Mouse (Mus musculus): ENCODE results near the gene Alkbh2. TPM values are rescaled to one million over a fixed set of nuclear protein-coding genes. Genes with fewer than 3 reads are reported as not detected.
A peak's percentile ranks its signal among the peaks of the same experiment; 100 is the strongest.

Gene Alkbh2
- polyA plus RNA-seq, 1 experiment from 2014 or later: 13.4 TPM

DNA sequence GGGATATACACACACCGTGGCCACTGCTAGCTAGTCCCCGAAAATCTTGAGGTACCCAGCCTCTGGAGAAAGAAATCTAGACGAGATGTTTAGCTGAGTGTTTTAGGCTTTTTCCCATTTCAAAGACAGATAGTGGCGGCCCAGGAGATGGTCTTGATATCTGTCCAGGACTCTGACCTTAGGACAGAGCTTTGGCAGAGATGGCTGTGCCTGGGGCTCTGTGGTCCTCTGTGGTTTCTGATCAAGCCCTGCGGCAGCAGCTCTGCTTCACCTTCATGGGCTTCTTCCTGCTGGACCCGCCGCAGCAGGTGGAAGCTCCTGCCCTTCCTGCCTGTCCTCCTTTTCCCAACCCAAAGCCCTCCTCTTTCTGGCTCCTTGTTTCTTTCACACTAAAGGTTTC lies 42.3 kb upstream of the Alkbh2 start:
- H3K4me2 ChIP-seq: no peak overlapping the region
- H3K4me3 ChIP-seq (ENCODE audit: low read depth, low read length): no peak overlapping the region
- DNase-seq (ENCODE audit: low spot score): no peak
- H3K27me3 ChIP-seq (replicated peaks; ENCODE audit: control insufficient read depth, insufficient read depth, low read length): no peaks in the 10 kb centered on the region
- no peak for ATAC-seq (replicated peaks; ENCODE audit: low FRiP score)
- peaks cover 11% of the 10 kb centered on the region; the same call in 1 of the 2 replicates for H3K4me1 ChIP-seq (replicated peaks; ENCODE audit: control insufficient read depth, insufficient read depth, low read length)
- WGBS: 77% methylated on average over 7 of the region's 7 CpGs
- no peaks in the 10 kb centered on the region for H3K36me3 ChIP-seq (ENCODE audit: control insufficient read depth, insufficient read depth, low read length)
- H3K27ac ChIP-seq (ENCODE audit: low read depth, low read length): no peak overlapping the region
- H3K9ac ChIP-seq (ENCODE audit: low read depth, low read length): no peak overlapping the region
- no peaks in the 10 kb centered on the region for H3K9me3 ChIP-seq (ENCODE audit: control insufficient read depth, low read length)

DNA sequence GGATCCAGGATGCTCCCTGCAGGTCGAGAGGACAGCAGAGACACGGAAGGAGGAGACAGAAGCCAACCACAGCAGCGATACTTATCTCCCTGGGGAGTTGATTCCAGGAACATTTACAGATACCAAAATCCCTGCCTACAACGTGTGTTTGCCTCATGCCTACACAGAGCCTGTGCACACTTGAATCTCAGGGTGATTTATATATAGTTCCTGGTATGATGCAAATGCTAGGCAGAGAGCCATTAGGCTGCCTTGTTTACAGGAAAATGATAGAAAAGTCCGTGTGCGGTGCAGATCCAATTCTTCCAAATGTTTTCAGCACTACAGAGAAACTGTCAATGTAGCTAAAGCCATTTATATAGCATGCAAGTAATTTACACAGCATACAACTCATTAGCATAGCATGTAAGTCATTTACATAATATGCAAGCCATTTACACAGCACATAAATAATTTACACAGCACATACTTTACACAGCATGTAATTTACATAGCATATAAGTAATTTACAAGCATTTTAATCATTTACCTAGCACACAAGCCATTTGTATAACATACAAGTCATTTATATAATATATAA lies 35.2 kb upstream of the Alkbh2 start:
- Histone ChIP-seq H3K9ac (ENCODE audit: low read depth, low read length) (no peak overlapping the region), H3K4me1 (replicated peaks; ENCODE audit: control insufficient read depth, insufficient read depth, low read length) (no peaks in the 10 kb centered on the region), H3K4me2 (no peak overlapping the region), H3K27ac (ENCODE audit: low read depth, low read length) (no peak overlapping the region), H3K9me3 (ENCODE audit: control insufficient read depth, low read length) (no peaks in the 10 kb centered on the region), H3K36me3 (ENCODE audit: control insufficient read depth, insufficient read depth, low read length) (no peaks in the 10 kb centered on the region), H3K4me3 (ENCODE audit: low read depth, low read length) (no peak overlapping the region), H3K27me3 (replicated peaks; ENCODE audit: control insufficient read depth, insufficient read depth, low read length) (no peaks in the 10 kb centered on the region)
- 56% methylated on average over 6 of the region's 6 CpGs for WGBS
- no peak for DNase-seq (ENCODE audit: low spot score)
- no peak for ATAC-seq (replicated peaks; ENCODE audit: low FRiP score)

DNA sequence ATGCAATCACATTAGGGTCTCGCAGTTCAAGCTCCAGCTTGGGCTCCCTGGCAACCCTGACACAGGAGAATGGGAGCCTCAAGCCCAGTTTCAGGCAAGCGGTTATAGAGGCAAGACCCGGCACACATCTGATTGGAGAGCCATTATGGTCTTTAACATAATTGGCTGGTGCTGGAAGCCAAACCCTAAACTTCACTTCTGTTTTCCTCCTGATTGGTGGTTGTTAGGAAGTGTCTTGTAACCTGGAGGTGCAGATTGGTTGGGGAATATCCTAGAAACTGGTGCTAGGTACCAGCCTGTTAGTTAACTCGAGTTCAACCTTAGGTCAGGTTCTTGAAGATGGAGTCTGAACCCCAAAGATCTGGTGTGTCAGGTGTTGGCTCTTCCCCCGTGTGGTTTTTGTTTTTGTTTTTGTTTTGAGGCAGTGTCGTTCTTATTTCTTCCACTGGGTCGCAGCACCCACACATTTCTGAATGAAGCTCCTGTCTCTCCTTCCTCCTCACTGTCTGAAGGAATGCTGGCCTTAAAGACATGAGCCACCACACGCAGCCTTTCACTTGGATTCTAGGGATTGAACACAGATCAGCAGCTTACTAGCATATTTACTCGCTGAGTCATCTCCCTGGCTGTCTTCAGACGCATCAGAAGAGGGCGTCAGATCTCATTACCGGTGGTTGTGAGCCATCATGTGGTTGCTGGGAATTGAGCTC lies 34.2 kb upstream of the Alkbh2 start:
- H3K4me1 ChIP-seq (replicated peaks; ENCODE audit: control insufficient read depth, insufficient read depth, low read length): no peaks in the 10 kb centered on the region
- H3K9me3 ChIP-seq (ENCODE audit: control insufficient read depth, low read length): no peaks in the 10 kb centered on the region
- H3K27ac ChIP-seq (ENCODE audit: low read depth, low read length): no peak overlapping the region
- ATAC-seq (replicated peaks; ENCODE audit: low FRiP score): no peak
- H3K4me3 ChIP-seq (ENCODE audit: low read depth, low read length): no peak overlapping the region
- no peaks in the 10 kb centered on the region for H3K27me3 ChIP-seq (replicated peaks; ENCODE audit: control insufficient read depth, insufficient read depth, low read length)
- H3K9ac ChIP-seq (ENCODE audit: low read depth, low read length): no peak overlapping the region
- H3K4me2 ChIP-seq: peak overlapping the region; percentile 13; the same call in 1 of the 2 replicates
- no peak for DNase-seq (ENCODE audit: low spot score)
- 31% methylated on average over 12 of the region's 12 CpGs for WGBS
- no peaks in the 10 kb centered on the region for H3K36me3 ChIP-seq (ENCODE audit: control insufficient read depth, insufficient read depth, low read length)

DNA sequence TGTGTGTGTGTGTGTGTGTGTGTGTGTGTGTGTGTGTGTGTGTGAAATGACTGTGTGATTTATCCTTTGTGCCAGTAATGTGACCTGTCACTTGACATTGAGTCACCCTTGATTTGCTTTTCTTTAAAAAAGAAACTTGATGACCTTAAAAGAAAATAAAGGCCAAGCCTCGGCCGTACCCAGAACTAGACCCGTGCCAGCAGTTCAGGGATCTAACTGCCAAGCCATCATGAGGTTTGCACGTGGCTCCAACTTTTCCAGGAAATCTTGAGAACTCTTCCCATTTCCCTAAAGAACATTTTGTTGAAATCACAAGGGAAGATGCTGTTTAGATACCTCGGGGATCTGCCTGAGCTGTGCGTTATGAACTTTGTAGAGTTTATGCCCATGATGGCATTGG lies 33.4 kb upstream of the Alkbh2 start:
- ATAC-seq (replicated peaks; ENCODE audit: low FRiP score): no peak
- no peak for DNase-seq (ENCODE audit: low spot score)
- no peaks in the 10 kb centered on the region for H3K36me3 ChIP-seq (ENCODE audit: control insufficient read depth, insufficient read depth, low read length)
- no peaks in the 10 kb centered on the region for H3K4me1 ChIP-seq (replicated peaks; ENCODE audit: control insufficient read depth, insufficient read depth, low read length)
- H3K9me3 ChIP-seq (ENCODE audit: control insufficient read depth, low read length): no peaks in the 10 kb centered on the region
- no peak overlapping the region for H3K4me2 ChIP-seq
- H3K4me3 ChIP-seq (ENCODE audit: low read depth, low read length): no peak overlapping the region
- 88% methylated on average over 6 of the region's 6 CpGs for WGBS
- H3K9ac ChIP-seq (ENCODE audit: low read depth, low read length): no peak overlapping the region
- H3K27ac ChIP-seq (ENCODE audit: low read depth, low read length): no peak overlapping the region
- H3K27me3 ChIP-seq (replicated peaks; ENCODE audit: control insufficient read depth, insufficient read depth, low read length): no peaks in the 10 kb centered on the region

GRCm38 (mm10) chr5:114157236-114157635 lies 29.2 kb upstream of the Alkbh2 start:
- Histone ChIP-seq H3K4me1 (replicated peaks; ENCODE audit: control insufficient read depth, insufficient read depth, low read length) (peaks cover 4% of the 10 kb centered on the region; the same call in 1 of the 2 replicates), H3K27me3 (replicated peaks; ENCODE audit: control insufficient read depth, insufficient read depth, low read length) (no peaks in the 10 kb centered on the region), H3K9ac (ENCODE audit: low read depth, low read length) (no peak overlapping the region), H3K9me3 (ENCODE audit: control insufficient read depth, low read length) (no peaks in the 10 kb centered on the region), H3K27ac (ENCODE audit: low read depth, low read length) (no peak overlapping the region), H3K4me2 (no peak overlapping the region), H3K4me3 (ENCODE audit: low read depth, low read length) (no peak overlapping the region), H3K36me3 (ENCODE audit: control insufficient read depth, insufficient read depth, low read length) (no peaks in the 10 kb centered on the region)
- no peak for ATAC-seq (replicated peaks; ENCODE audit: low FRiP score)
- 57% methylated on average over 7 of the region's 7 CpGs for WGBS
- DNase-seq (ENCODE audit: low spot score): no peak

DNA sequence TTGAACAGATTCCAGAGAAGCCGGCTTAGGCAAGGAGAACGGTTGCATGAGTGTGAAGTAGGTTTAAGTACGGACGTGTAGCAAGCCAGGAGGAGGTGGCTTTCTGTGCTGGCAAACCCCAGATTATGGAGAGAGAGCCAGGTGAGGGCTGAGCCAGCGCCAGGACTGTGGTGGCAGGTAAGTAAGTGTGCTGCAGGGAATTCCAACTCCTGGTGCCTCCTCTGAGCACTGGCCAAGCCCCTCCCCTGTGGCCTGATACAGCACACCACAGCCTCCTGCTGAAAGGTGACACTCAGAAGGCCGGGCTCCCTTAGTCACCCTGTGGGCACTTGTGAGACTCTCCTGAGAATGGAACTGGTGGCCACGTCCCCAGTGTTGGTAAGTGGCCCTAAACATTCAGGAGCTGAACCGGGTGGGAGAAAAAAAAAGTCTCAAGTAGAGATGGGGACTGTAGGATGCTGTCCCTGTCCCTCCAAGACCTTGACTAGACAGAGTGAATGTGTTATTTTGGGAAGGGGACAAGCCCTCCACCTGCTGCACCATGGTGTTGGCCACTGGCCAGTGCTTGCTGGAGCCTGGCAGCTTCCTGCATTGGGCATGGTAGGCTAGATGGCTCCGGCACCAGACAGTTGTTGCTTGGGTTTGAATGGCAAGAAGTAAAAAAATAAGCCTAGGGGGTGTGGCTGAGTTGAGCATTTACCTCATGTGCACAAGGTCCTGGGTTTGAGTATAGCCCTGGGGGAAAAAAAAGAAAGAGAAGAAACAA lies 27.3 kb upstream of the Alkbh2 start:
- 57% methylated on average over 9 of the region's 9 CpGs for WGBS
- Histone ChIP-seq H3K4me3 (ENCODE audit: low read depth, low read length) (no peak overlapping the region), H3K9ac (ENCODE audit: low read depth, low read length) (no peak overlapping the region), H3K9me3 (ENCODE audit: control insufficient read depth, low read length) (no peaks in the 10 kb centered on the region), H3K27ac (ENCODE audit: low read depth, low read length) (no peak overlapping the region), H3K4me1 (replicated peaks; ENCODE audit: control insufficient read depth, insufficient read depth, low read length) (peaks cover 4% of the 10 kb centered on the region; the same call in 1 of the 2 replicates), H3K36me3 (ENCODE audit: control insufficient read depth, insufficient read depth, low read length) (no peaks in the 10 kb centered on the region), H3K4me2 (no peak overlapping the region), H3K27me3 (replicated peaks; ENCODE audit: control insufficient read depth, insufficient read depth, low read length) (no peaks in the 10 kb centered on the region)
- ATAC-seq (replicated peaks; ENCODE audit: low FRiP score) (no peak), DNase-seq (ENCODE audit: low spot score) (no peak)

DNA sequence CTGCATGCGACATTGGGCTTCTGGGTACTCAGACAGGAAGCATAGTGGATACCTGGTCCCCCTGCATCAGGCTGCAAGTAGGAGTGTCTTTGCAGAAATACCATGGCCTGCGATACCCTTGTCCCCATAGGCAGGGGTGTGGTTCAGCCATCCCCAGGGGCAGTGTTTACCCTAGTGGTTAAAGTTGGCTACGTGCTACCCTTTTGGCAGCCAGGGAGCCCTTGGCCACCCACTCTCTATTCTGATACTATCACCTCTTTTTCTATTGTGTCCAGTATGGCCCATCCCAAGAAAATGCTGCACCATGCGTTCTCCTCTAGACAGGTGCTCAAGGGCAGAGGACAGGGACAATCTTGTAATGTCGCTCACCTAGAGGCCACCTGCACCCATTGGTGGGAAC lies 26.7 kb upstream of the Alkbh2 start:
- 82% methylated on average over 5 of the region's 5 CpGs for WGBS
- Histone ChIP-seq H3K4me2 (no peak overlapping the region), H3K9ac (ENCODE audit: low read depth, low read length) (no peak overlapping the region), H3K4me1 (replicated peaks; ENCODE audit: control insufficient read depth, insufficient read depth, low read length) (peaks cover 4% of the 10 kb centered on the region; the same call in 1 of the 2 replicates), H3K27me3 (replicated peaks; ENCODE audit: control insufficient read depth, insufficient read depth, low read length) (no peaks in the 10 kb centered on the region), H3K9me3 (ENCODE audit: control insufficient read depth, low read length) (no peaks in the 10 kb centered on the region), H3K36me3 (ENCODE audit: control insufficient read depth, insufficient read depth, low read length) (no peaks in the 10 kb centered on the region), H3K4me3 (ENCODE audit: low read depth, low read length) (no peak overlapping the region), H3K27ac (ENCODE audit: low read depth, low read length) (no peak overlapping the region)
- DNase-seq (ENCODE audit: low spot score) (no peak), ATAC-seq (replicated peaks; ENCODE audit: low FRiP score) (no peak)

GRCm38 (mm10) chr5:114153490-114153889 lies 25.5 kb upstream of the Alkbh2 start:
- Histone ChIP-seq H3K4me2 (peak overlapping the region; percentile 5; the same call in 1 of the 2 replicates), H3K36me3 (ENCODE audit: control insufficient read depth, insufficient read depth, low read length) (no peaks in the 10 kb centered on the region), H3K4me1 (replicated peaks; ENCODE audit: control insufficient read depth, insufficient read depth, low read length) (peaks cover 4% of the 10 kb centered on the region; the same call in 1 of the 2 replicates), H3K27ac (ENCODE audit: low read depth, low read length) (no peak overlapping the region), H3K9me3 (ENCODE audit: control insufficient read depth, low read length) (no peaks in the 10 kb centered on the region), H3K9ac (ENCODE audit: low read depth, low read length) (no peak overlapping the region), H3K4me3 (ENCODE audit: low read depth, low read length) (peak overlapping the region; percentile 36), H3K27me3 (replicated peaks; ENCODE audit: control insufficient read depth, insufficient read depth, low read length) (no peaks in the 10 kb centered on the region)
- 8% methylated on average over 12 of the region's 12 CpGs for WGBS
- ATAC-seq (replicated peaks; ENCODE audit: low FRiP score) (peak; percentile 45; the same call in 1 of the 2 replicates), DNase-seq (ENCODE audit: low spot score) (no peak)
